Mouse (Mus musculus): ENCODE measurements around the gene Dnajb2. TPM values are rescaled to one million over a fixed set of nuclear protein-coding genes. Genes with fewer than 3 reads are reported as not detected.

Gene Dnajb2
- polyA plus RNA-seq, 1 experiment from 2014 or later = 17.8 TPM

DNA sequence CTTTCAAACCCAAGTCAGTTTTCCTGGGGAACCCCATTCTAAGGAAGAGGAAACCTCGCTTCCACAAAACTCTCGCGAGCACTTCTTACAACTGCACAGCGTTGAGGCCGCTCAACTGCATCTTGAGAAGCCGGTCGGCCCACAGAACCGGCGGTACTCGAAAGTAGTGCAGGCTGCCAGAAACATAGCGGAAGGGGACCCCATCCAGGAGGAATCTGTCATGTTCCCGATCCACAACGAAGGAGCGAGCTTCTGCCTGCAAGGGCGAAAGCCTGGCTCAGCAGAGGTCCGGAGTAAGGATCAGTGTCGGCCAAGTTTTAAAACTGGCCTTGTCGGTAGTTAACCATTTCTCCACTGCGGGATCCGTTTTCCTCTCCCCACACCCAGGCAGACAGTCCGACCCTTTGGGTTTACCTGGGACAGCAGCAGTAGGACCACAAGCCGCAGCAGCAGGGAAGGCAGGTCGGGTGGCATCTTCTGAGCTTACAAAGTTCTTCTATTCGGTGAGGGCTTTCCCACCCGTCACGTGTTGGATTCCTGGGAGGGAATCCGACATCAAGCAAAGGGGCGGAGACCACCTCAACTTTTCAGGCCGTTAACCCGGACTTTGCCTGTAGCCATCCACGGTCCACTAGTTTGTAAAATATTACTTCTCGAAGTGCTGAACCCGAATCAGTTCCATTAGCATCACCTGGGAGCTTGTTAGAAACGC, 27.1 kb upstream of the Dnajb2 start:
- Histone ChIP-seq H3K9me3 (ENCODE audit: control insufficient read depth, low read length) (no peaks in the 10 kb centered on the region), H3K27me3 (ENCODE audit: control insufficient read depth, insufficient read depth, low read length) (peaks cover 5% of the 10 kb centered on the region; the same call in 1 of the 2 replicates), H3K4me3 (ENCODE audit: low read depth, low read length) (peak overlapping the region; percentile 25), H3K9ac (ENCODE audit: low read depth, low read length) (peak overlapping the region; percentile 46), H3K27ac (ENCODE audit: low read depth, low read length) (no peak overlapping the region), H3K4me1 (replicated peaks; ENCODE audit: control insufficient read depth, insufficient read depth, low read length) (peaks cover 5% of the 10 kb centered on the region), H3K4me2 (replicated peaks; ENCODE audit: low read depth, low read length) (peak overlapping the region; percentile 40), H3K36me3 (ENCODE audit: control insufficient read depth, insufficient read depth, low read length) (no peaks in the 10 kb centered on the region)
- ATAC-seq (ENCODE audit: low FRiP score) (no peak), DNase-seq (ENCODE audit: low spot score) (peak; percentile 21)
- 15% methylated on average over 34 of the region's 34 CpGs for WGBS

DNA sequence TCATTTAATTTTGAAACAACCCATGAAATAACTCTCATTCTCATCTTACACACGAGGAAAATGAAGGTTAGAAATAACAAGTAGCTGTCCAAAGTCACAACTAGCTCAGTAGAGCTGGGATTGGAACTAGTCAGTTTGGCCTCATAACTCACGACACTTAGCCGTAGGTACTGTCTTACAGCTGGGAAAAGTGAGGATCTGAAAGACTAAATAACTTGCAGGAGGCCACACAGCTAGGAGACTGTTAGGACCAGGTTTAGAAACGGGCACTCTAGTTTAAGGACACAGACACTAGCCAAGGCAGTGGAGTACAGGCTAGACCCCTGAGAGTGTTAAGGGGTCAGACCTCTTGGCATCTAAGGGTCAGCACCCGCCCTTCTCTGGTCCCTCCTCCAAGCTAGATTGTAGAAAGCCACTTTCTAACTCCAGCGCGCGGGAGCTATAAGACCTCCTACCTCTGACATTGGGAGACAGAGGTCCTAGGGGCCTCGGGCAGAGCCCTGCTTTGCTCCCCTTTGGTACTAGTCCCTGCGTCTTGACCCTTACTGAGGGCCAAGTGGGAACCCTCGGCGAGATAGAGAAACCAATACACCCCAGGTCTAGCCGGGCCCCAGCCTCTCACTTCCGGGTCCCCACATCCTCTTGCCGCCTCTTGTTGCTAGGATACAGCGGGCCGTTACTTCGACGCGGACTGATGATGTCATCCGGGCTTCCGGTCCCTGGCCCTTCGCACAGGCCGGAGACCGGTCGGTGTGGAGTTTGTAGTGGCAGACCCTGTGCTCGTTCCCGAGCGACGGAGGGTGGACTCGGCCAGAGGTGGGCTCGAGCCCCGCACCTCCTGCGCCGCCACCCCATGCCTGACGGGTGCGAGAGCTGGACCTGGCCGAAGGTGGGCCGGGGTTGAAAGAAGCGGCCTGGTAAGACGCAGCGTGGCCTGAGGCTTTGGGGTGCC, 25.8 kb upstream of the Dnajb2 start, which contains the start of the genes Glb1l and Stk16:
Gene Glb1l (minus strand): TSS at position 678 of the 952 bp plus-strand sequence.
Gene Stk16 (plus strand): TSS at position 703 of the 952 bp plus-strand sequence.
- Histone ChIP-seq H3K36me3 (ENCODE audit: control insufficient read depth, insufficient read depth, low read length) (0 out of 2 replicates have a peak, but pooled peaks cover 2% of the 10 kb centered on the region), H3K27ac (ENCODE audit: low read depth, low read length) (no peak within 1 kb of the TSS), H3K9ac (ENCODE audit: low read depth, low read length) (peak within 1 kb of the TSS; percentile 91), H3K4me2 (replicated peaks; ENCODE audit: low read depth, low read length) (peak within 1 kb of the TSS; percentile 88), H3K9me3 (ENCODE audit: control insufficient read depth, low read length) (no peaks in the 10 kb centered on the region), H3K4me3 (ENCODE audit: low read depth, low read length) (peak within 1 kb of the TSS; percentile 84), H3K4me1 (replicated peaks; ENCODE audit: control insufficient read depth, insufficient read depth, low read length) (peaks cover 5% of the 10 kb centered on the region), H3K27me3 (ENCODE audit: control insufficient read depth, insufficient read depth, low read length) (peaks cover 5% of the 10 kb centered on the region; the same call in 1 of the 2 replicates)
- peak; percentile 98 for DNase-seq (ENCODE audit: low spot score)
- WGBS = 6% methylated on average over 42 of the region's 42 CpGs
- ATAC-seq (ENCODE audit: low FRiP score) = peak; percentile 94

DNA sequence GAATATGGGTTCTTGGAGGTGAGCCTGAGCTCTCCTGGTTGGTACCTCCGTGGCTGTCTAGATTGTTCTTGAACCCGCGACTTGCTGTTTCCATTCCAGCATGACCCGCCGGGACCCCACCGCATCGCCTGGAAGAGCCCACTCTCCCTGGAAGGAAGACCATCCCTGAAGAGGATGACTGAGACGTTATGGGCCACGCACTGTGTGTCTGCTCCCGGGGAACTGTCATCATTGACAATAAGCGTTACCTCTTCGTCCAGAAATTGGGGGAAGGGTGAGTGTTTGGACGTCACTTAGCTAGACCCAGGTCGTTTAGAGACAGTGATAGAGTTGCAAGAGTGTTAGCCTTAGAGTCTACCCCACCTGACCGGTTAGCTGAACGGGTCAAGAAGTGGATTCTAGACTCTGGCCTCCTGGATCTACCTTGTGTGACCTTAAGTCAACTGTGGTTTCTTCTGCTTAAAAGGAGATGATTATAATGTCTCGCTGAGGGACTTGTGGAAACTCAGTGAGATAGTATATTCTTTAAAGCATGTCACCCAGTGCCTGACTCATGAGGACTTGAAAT, 25.0 kb upstream of the Dnajb2 start:
- H3K27ac ChIP-seq (ENCODE audit: low read depth, low read length) = no peak overlapping the region
- 14% methylated on average over 17 of the region's 17 CpGs for WGBS
- peaks cover 5% of the 10 kb centered on the region for H3K4me1 ChIP-seq (replicated peaks; ENCODE audit: control insufficient read depth, insufficient read depth, low read length)
- DNase-seq (ENCODE audit: low spot score) (no peak), ATAC-seq (ENCODE audit: low FRiP score) (no peak; the same call in 1 of the 2 replicates)
- peak overlapping the region; percentile 84 for H3K4me3 ChIP-seq (ENCODE audit: low read depth, low read length)
- H3K9me3 ChIP-seq (ENCODE audit: control insufficient read depth, low read length) = no peaks in the 10 kb centered on the region
- peaks cover 7% of the 10 kb centered on the region for H3K27me3 ChIP-seq (ENCODE audit: control insufficient read depth, insufficient read depth, low read length)
- peak overlapping the region; percentile 91 for H3K9ac ChIP-seq (ENCODE audit: low read depth, low read length)
- H3K4me2 ChIP-seq (replicated peaks; ENCODE audit: low read depth, low read length) = peak overlapping the region; percentile 88
- H3K36me3 ChIP-seq (ENCODE audit: control insufficient read depth, insufficient read depth, low read length) = 0 out of 2 replicates have a peak, but pooled peaks cover 2% of the 10 kb centered on the region

DNA sequence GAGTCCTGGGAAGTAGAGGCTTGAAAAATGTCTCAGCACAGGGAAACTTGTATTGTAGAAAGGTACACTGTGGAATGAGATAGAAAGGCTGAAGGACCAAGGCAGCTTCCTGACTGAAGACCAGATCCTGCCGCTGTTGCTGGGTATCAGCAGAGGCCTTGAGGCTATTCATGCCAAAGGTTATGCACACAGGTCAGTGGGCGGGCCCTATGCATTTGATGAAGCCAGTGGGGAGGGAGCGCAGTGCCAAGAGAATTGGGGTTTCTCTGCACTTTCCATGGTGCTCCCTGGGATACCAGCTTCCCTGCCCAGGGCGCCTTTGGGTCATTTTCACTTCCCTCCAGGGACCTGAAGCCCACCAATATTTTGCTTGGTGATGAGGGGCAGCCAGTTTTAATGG, 23.7 kb upstream of the Dnajb2 start:
- H3K36me3 ChIP-seq (ENCODE audit: control insufficient read depth, insufficient read depth, low read length) = 0 out of 2 replicates have a peak, but pooled peaks cover 2% of the 10 kb centered on the region
- no peak overlapping the region for H3K4me3 ChIP-seq (ENCODE audit: low read depth, low read length)
- peaks cover 5% of the 10 kb centered on the region for H3K4me1 ChIP-seq (replicated peaks; ENCODE audit: control insufficient read depth, insufficient read depth, low read length)
- ATAC-seq (ENCODE audit: low FRiP score) (no peak), DNase-seq (ENCODE audit: low spot score) (no peak)
- peaks cover 17% of the 10 kb centered on the region for H3K27me3 ChIP-seq (ENCODE audit: control insufficient read depth, insufficient read depth, low read length)
- WGBS = 75% methylated on average over 4 of the region's 4 CpGs
- H3K27ac ChIP-seq (ENCODE audit: low read depth, low read length) = no peak overlapping the region
- H3K9ac ChIP-seq (ENCODE audit: low read depth, low read length) = no peak overlapping the region
- no peak overlapping the region for H3K4me2 ChIP-seq (replicated peaks; ENCODE audit: low read depth, low read length)
- no peaks in the 10 kb centered on the region for H3K9me3 ChIP-seq (ENCODE audit: control insufficient read depth, low read length)

DNA sequence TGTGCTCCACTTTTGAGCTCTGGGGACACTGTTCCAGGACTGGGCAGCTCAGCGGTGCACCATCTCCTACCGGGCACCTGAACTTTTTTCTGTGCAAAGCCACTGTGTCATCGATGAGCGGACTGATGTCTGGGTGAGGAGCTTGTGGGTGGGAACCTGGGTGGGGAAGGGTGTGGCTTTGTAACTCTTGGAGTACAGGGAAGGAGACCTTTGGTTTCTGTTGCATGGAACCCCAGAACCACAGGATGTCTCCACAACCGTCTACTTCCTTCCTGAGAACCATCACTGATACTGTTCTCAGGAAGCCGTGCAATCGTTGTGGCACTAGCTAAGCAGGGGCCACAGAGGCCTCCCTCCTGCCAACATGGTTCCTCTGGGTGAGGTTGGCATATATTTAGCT, 23.1 kb upstream of the Dnajb2 start:
- Histone ChIP-seq H3K27me3 (ENCODE audit: control insufficient read depth, insufficient read depth, low read length) (peaks cover 22% of the 10 kb centered on the region), H3K4me1 (replicated peaks; ENCODE audit: control insufficient read depth, insufficient read depth, low read length) (peaks cover 5% of the 10 kb centered on the region), H3K9me3 (ENCODE audit: control insufficient read depth, low read length) (no peaks in the 10 kb centered on the region), H3K9ac (ENCODE audit: low read depth, low read length) (no peak overlapping the region), H3K4me3 (ENCODE audit: low read depth, low read length) (no peak overlapping the region), H3K4me2 (replicated peaks; ENCODE audit: low read depth, low read length) (no peak overlapping the region), H3K36me3 (ENCODE audit: control insufficient read depth, insufficient read depth, low read length) (0 out of 2 replicates have a peak, but pooled peaks cover 2% of the 10 kb centered on the region), H3K27ac (ENCODE audit: low read depth, low read length) (no peak overlapping the region)
- 95% methylated on average over 7 of the region's 7 CpGs for WGBS
- DNase-seq (ENCODE audit: low spot score) (no peak), ATAC-seq (ENCODE audit: low FRiP score) (no peak)

DNA sequence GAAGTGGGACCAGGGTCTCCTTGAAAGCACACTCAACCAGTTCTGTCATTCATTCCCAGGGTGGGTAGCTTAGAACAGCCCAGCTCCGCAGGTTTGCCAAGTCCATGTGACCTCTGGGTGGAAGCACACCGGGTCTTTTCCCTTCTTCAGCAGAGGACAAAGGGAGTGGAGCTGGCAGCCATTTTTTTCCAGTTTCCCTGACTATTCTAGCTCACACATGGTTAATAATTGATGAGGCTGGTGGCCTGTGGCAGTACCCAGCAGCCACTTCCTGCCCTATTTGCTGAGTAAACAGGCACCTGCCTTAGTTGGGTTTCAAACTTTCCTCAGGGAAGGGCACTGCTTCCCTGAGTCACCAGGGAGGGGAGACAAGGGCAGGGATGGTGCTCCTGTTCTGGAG, 21.8 kb upstream of the Dnajb2 start:
- Histone ChIP-seq H3K9ac (ENCODE audit: low read depth, low read length) (no peak overlapping the region), H3K4me3 (ENCODE audit: low read depth, low read length) (no peak overlapping the region), H3K4me2 (replicated peaks; ENCODE audit: low read depth, low read length) (no peak overlapping the region), H3K4me1 (replicated peaks; ENCODE audit: control insufficient read depth, insufficient read depth, low read length) (peaks cover 10% of the 10 kb centered on the region), H3K27me3 (ENCODE audit: control insufficient read depth, insufficient read depth, low read length) (peaks cover 31% of the 10 kb centered on the region), H3K27ac (ENCODE audit: low read depth, low read length) (no peak overlapping the region), H3K36me3 (ENCODE audit: control insufficient read depth, insufficient read depth, low read length) (0 out of 2 replicates have a peak, but pooled peaks cover 2% of the 10 kb centered on the region), H3K9me3 (ENCODE audit: control insufficient read depth, low read length) (no peaks in the 10 kb centered on the region)
- 84% methylated on average over 2 of the region's 2 CpGs for WGBS
- ATAC-seq (ENCODE audit: low FRiP score) (no peak), DNase-seq (ENCODE audit: low spot score) (no peak)

DNA sequence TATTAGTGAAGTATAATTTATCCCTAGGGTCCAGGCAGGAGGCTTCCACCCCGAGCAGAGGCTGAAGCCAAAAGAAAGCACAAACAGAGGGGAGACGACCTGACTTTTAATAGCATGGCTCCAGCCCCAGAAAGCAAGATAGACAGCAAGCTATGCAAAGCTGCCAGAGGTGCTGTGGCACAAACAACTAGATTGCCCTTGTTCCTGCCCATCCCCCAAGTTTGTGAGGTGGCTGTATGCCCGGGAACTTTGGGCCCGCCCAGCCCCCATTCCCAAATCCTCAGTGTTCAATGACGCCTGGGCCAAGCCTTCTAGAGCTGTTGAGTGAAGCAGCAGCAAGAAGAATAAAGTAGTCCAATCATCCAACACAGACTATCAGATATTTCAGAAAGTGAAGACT, 21.3 kb upstream of the Dnajb2 start:
- DNase-seq (ENCODE audit: low spot score) (no peak), ATAC-seq (ENCODE audit: low FRiP score) (no peak)
- no peak overlapping the region for H3K27ac ChIP-seq (ENCODE audit: low read depth, low read length)
- peaks cover 34% of the 10 kb centered on the region for H3K27me3 ChIP-seq (ENCODE audit: control insufficient read depth, insufficient read depth, low read length)
- H3K36me3 ChIP-seq (ENCODE audit: control insufficient read depth, insufficient read depth, low read length) = 0 out of 2 replicates have a peak, but pooled peaks cover 2% of the 10 kb centered on the region
- no peak overlapping the region for H3K9ac ChIP-seq (ENCODE audit: low read depth, low read length)
- WGBS = 80% methylated on average over 5 of the region's 5 CpGs
- no peak overlapping the region for H3K4me3 ChIP-seq (ENCODE audit: low read depth, low read length)
- H3K9me3 ChIP-seq (ENCODE audit: control insufficient read depth, low read length) = no peaks in the 10 kb centered on the region
- H3K4me2 ChIP-seq (replicated peaks; ENCODE audit: low read depth, low read length) = no peak overlapping the region
- H3K4me1 ChIP-seq (replicated peaks; ENCODE audit: control insufficient read depth, insufficient read depth, low read length) = peaks cover 10% of the 10 kb centered on the region

DNA sequence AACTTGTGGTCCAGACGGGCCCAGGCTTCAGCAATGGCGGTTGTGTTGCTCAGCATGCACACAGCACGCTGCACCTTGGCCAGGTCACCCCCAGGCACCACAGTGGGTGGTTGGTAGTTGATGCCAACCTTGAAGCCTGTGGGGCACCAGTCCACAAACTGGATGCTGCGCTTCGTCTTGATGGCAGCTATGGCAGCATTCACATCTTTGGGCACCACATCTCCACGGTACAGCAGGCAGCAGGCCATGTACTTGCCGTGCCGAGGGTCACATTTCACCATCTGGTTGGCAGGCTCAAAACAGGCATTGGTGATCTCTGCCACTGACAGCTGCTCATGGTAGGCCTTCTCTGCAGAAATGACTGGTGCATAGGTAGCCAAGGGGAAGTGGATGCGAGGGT, 20.4 kb upstream of the Dnajb2 start:
- ATAC-seq (ENCODE audit: low FRiP score) (no peak), DNase-seq (ENCODE audit: low spot score) (no peak)
- Histone ChIP-seq H3K4me3 (ENCODE audit: low read depth, low read length) (no peak overlapping the region), H3K9me3 (ENCODE audit: control insufficient read depth, low read length) (no peaks in the 10 kb centered on the region), H3K4me1 (replicated peaks; ENCODE audit: control insufficient read depth, insufficient read depth, low read length) (peaks cover 10% of the 10 kb centered on the region), H3K9ac (ENCODE audit: low read depth, low read length) (no peak overlapping the region), H3K27me3 (ENCODE audit: control insufficient read depth, insufficient read depth, low read length) (peaks cover 43% of the 10 kb centered on the region), H3K36me3 (ENCODE audit: control insufficient read depth, insufficient read depth, low read length) (0 out of 2 replicates have a peak, but pooled peaks cover 2% of the 10 kb centered on the region), H3K4me2 (replicated peaks; ENCODE audit: low read depth, low read length) (no peak overlapping the region), H3K27ac (ENCODE audit: low read depth, low read length) (no peak overlapping the region)
- WGBS = 95% methylated on average over 9 of the region's 9 CpGs

All from hindbrain, embryonic 11.5 days (tissue).